Mouse (Mus musculus) liver, embryonic 15.5 days (tissue): ENCODE results near the gene Hist1h3b. TPM values are rescaled to one million over a fixed set of nuclear protein-coding genes. Genes with fewer than 3 reads are reported as not detected.
"Not testable (repeated sequence)": the region's sequence is repeated elsewhere in the genome, so short reads cannot be mapped to it uniquely, and the experiment has no call there.

ENCODE experiments used
- ATAC-seq: fragments of 200-750 bp; cut with Nextera tagmentation; 2 replicates; pipeline ENCODE4 v1.8.0; 2017; ENCODE audit warnings: moderate number of reproducible peaks, mild to moderate bottlenecking, moderate library complexity; ENCODE audit not compliant: insufficient read depth
- H3K27ac ChIP-seq: fragments of 300-500 bp; sonication (generic); replicated peaks from 2 replicates; pipeline ENCODE4 v1.5.1; 2015; ENCODE audit warnings: mild to moderate bottlenecking, inconsistent platforms
- H3K27me3 ChIP-seq: fragments of 300-500 bp; sonication (generic); 2 replicates; pipeline ENCODE4 v1.6.1; 2015; ENCODE audit warnings: mild to moderate bottlenecking, inconsistent platforms
- H3K36me3 ChIP-seq: fragments of 300-500 bp; sonication (generic); replicated peaks from 2 replicates; pipeline ENCODE4 v1.6.1; 2015; ENCODE audit warnings: moderate library complexity, mild to moderate bottlenecking, inconsistent platforms
- H3K4me1 ChIP-seq: fragments of 300-500 bp; sonication (generic); replicated peaks from 2 replicates; pipeline ENCODE4 v1.6.1; 2015; ENCODE audit warnings: inconsistent platforms
- H3K4me2 ChIP-seq: fragments of 300-500 bp; sonication (generic); 2 replicates; pipeline ENCODE4 v1.6.1; 2015; ENCODE audit warnings: moderate library complexity, mild to moderate bottlenecking, inconsistent platforms
- H3K4me3 ChIP-seq: fragments of 300-500 bp; sonication (generic); replicated peaks from 2 replicates; pipeline ENCODE4 v1.5.1; 2015; ENCODE audit warnings: mild to moderate bottlenecking, inconsistent platforms
- H3K9ac ChIP-seq: fragments of 300-500 bp; sonication (generic); 2 replicates; pipeline ENCODE4 v1.6.1; 2015; ENCODE audit warnings: moderate library complexity, mild to moderate bottlenecking, inconsistent platforms
- H3K9me3 ChIP-seq: fragments of 300-500 bp; sonication (generic); replicated peaks from 2 replicates; pipeline ENCODE4 v1.6.1; 2016; ENCODE audit warnings: inconsistent platforms
- WGBS: fragments of 180-500 bp; shearing (Covaris S2); methylation state at CpG from one replicate; pipeline ENCODE4 v1.1.7; 2015; ENCODE audit warnings: mixed read lengths; ENCODE audit not compliant: insufficient replicate concordance; 5-methylcytosine and 5-hydroxymethylcytosine counted together
- polyA plus RNA-seq: library from polyadenylated mRNA; unstranded; fragments of >200 nt; fragmentation: Nextera tagmentation; extraction: Ambion mirVana; gene quantifications from 2 replicates; pipeline ENCODE4 v1.2.1, GENCODE M21; 2015

Hist1h3b gene
- polyA plus RNA-seq, 1 experiment from 2014 or later: 15.4 TPM

DNA sequence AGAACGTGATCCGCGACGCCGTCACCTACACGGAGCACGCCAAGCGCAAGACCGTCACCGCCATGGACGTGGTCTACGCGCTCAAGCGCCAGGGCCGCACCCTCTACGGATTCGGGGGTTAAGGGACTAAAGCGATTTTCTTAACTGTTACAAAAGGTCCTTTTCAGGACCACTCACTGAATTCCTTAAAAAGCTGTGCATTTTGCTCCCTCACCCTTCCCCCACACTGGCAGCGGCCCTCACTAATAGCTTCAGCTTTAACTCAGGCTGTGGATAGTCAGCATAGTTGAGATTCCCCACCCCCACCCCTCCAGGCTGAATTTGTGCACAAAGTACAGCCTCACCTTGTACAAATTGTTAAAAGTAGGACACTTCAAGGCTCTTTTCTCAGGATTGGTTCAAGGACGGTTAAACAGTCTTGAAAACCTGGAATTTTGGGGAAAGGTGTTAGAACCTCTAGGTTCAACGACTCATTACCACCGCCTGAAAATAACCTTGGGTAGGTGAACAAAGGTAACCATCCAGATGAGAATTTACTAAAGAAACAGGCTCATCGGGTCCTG, 5.2 kb downstream of the Hist1h3b start:
- Histone ChIP-seq H3K36me3 (no peaks in the 10 kb centered on the region), H3K9me3 (no peaks in the 10 kb centered on the region), H3K4me2 (peak overlapping the region; percentile 87), H3K4me3 (peak overlapping the region; percentile 54), H3K4me1 (peaks cover 57% of the 10 kb centered on the region), H3K9ac (peak overlapping the region; percentile 71), H3K27ac (peak overlapping the region; percentile 99), H3K27me3 (no peaks in the 10 kb centered on the region)
- WGBS: under 1% methylated on average over 18 of the region's 23 CpGs
- peak; percentile 8 for ATAC-seq

DNA sequence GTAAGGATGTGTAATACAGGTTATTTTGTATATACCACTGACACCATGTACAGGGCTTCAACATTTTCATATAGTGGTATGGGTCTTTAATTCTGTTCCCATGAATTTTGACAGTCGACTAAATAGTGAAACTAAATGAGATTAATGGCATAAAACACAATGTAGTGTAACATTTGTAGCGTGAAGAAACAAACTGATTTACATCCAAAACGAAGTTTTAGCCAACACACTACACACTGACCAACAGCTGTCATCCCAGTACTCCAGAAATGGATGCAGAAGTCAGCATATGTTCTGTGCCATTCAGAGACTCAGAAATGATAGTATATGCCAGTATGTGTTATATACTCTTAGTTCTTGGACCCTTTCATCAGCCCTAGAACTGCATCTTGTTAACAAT, 5.9 kb downstream of the Hist1h3b start:
- no peaks in the 10 kb centered on the region for H3K27me3 ChIP-seq
- H3K4me1 ChIP-seq: peaks cover 60% of the 10 kb centered on the region
- peak overlapping the region; percentile 99 for H3K27ac ChIP-seq
- H3K9ac ChIP-seq: peak overlapping the region; percentile 71
- H3K9me3 ChIP-seq: no peaks in the 10 kb centered on the region
- peak overlapping the region; percentile 54 for H3K4me3 ChIP-seq
- peak overlapping the region; percentile 87 for H3K4me2 ChIP-seq
- 37% methylated on average over 3 of the region's 3 CpGs for WGBS
- H3K36me3 ChIP-seq: no peaks in the 10 kb centered on the region
- ATAC-seq: no peak

DNA sequence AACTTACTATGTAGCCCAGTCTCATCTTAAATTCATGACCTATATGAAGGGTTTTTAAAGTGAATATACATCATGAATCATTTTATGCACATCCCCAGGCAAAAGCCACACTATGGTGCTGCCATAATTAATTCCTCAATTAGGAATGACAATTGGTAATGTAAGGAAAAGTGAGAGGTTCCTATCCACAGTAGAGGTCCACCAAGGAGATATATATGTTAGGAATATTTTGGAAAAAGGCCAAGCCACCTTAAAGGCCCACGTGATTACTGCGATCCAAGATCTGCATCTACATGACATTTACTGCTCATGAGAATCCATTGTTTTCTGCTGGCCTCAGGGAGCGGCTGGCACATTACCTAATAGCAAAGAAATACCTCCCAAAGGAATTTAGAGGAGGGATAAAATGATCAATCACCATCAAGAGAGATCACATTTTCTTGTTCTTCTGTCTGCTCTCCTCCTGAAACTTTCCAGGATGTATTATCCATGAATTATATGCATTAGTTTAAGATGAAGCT, 7.2 kb downstream of the Hist1h3b start:
- no peaks in the 10 kb centered on the region for H3K9me3 ChIP-seq
- H3K27me3 ChIP-seq: no peaks in the 10 kb centered on the region
- peak overlapping the region; percentile 87 for H3K4me2 ChIP-seq
- peaks cover 64% of the 10 kb centered on the region for H3K4me1 ChIP-seq
- H3K27ac ChIP-seq: peak overlapping the region; percentile 99
- H3K4me3 ChIP-seq: no peak overlapping the region
- WGBS: 90% methylated on average over 3 of the region's 3 CpGs
- ATAC-seq: no peak
- H3K9ac ChIP-seq: peak overlapping the region; percentile 60; the same call in 1 of the 2 replicates
- H3K36me3 ChIP-seq: no peaks in the 10 kb centered on the region

DNA sequence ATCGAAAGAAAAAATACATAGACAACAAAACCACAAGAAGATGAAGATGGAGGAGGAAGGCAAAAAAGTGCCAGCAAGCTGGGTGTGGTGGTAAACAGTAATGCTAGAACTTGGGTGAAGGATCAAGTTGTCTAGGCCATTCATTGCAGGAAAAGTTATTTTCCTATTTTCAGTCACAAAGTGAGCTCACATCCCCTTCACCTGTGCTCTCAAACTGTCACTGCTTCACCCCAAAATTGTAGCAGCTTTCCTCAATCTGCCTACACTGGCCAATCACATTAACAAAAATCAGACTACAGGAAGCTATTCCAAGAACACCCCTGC, 7.8 kb downstream of the Hist1h3b start:
- Histone ChIP-seq H3K27me3 (no peaks in the 10 kb centered on the region), H3K36me3 (no peaks in the 10 kb centered on the region), H3K4me1 (peaks cover 70% of the 10 kb centered on the region), H3K4me3 (peak overlapping the region; percentile 61), H3K9me3 (no peaks in the 10 kb centered on the region), H3K27ac (peak overlapping the region; percentile 99), H3K9ac (peak overlapping the region; percentile 60), H3K4me2 (peak overlapping the region; percentile 87)
- no peak for ATAC-seq
- WGBS: 39% methylated on average over 1 of the region's 1 CpGs

DNA sequence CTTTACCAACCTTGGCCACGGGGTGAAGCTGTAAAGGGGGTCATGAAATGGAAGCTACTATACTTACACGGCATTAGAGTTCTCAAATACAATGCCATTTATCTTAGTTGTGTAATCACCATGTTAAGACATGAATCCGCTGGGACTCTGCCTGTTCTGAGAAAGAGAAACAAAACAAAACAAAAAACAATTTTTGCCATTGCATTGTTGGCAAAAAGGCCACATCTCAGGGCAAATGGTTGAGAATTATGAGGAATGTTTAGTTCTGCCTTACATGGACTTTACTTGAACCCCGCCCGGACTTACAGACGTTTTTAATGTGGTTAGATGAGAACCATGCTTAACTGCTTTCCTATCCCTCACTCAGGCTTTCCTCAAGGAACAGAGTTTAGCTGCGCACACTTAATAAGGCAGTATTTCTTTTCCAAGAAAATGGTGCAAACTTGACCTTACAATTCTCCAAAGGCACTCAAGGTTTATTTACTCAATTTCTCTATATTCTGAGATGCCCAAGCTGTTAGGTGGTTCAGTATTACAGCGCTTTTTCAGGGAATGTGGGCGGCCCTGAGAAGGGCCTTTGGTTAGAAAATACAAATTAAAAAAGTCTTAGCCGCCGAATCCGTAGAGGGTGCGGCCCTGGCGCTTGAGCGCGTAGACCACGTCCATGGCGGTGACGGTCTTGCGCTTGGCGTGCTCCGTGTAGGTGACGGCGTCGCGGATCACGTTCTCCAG, 8.3 kb downstream of the Hist1h3b start:
- Histone ChIP-seq H3K27me3 (no peaks in the 10 kb centered on the region), H3K9ac (peak overlapping the region; percentile 60), H3K4me3 (peak overlapping the region; percentile 61), H3K9me3 (no peaks in the 10 kb centered on the region), H3K36me3 (no peaks in the 10 kb centered on the region), H3K4me2 (peak overlapping the region; percentile 87), H3K4me1 (peaks cover 71% of the 10 kb centered on the region), H3K27ac (peak overlapping the region; percentile 99)
- ATAC-seq: no peak
- WGBS: under 1% methylated on average over 26 of the region's 27 CpGs

DNA sequence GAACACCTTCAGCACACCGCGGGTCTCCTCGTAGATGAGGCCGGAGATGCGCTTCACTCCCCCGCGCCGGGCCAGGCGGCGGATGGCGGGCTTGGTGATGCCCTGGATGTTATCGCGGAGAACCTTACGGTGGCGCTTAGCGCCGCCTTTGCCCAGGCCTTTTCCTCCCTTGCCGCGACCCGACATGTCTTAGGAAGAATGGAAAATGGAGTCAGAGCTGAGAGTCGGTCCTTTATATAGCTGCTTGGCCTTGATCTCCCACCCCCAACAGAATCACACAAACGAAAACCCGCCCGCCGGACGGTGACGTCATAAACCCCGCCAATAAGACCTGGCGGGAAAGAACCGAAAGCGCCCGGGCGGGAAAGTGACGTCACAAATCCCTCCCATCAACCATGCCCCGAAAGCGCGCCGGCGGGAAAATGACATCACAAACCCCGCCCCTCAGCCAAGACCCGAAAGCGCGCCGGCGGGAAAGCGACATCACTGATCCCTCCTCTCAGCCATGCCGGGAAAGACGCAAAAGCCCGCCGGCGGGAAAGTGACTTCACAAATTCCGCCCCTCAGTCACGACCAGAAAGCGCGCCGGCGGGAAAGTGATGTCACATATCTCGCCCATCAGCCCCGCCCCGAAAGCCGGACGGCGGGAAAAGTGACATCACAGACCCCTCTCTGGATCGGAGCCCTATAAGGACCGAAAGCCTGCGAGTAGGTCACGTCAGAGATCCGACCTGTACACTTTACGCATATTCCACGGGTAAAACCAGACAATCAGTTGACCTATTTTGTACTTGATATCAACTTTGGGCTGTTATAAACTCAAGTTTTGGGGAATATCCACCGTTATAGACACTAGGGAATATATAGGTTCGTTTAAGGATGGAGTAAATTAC, 9.2 kb downstream of the Hist1h3b start, which contains the start of gene Hist1h4a:
Gene Hist1h4a, minus strand, starts transcription at position 259 of the 893 bp plus-strand sequence.
- under 1% methylated on average over 68 of the region's 72 CpGs for WGBS
- peak; percentile 56 for ATAC-seq
- peaks cover 65% of the 10 kb centered on the region for H3K4me1 ChIP-seq

DNA sequence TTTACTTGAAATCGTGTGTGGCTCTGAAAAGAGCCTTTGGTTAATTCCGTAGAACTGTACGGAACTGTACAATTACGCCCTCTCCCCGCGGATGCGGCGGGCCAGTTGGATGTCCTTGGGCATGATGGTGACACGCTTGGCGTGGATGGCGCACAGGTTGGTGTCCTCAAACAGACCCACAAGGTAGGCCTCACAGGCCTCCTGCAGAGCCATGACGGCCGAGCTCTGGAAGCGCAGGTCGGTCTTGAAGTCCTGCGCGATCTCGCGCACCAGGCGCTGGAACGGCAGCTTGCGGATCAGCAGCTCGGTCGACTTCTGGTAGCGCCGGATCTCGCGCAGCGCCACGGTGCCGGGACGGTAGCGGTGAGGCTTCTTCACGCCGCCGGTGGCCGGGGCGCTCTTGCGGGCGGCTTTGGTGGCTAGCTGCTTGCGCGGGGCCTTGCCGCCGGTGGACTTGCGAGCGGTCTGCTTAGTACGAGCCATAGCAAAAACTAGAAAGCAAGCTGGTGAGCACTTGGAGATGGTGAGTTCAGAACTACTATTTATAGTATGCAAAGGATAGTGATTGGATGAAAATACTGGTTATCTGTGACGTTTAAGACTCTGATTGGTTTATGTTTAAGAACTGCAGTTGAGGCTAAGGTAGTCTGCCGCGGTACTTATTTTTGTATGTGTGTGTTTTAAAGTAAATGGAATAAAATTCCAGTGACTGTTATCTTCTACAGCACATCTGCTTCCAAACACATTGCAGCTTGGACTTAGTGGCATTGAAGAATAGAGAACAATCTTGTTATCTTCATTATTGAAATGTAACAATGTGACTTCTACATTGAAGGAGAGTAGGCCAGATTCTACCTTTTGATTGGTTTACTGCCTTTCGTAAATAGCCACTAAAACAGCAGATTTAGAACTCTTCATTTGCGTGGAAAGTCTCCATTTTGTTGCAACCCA, 10.1 kb downstream of the Hist1h3b start, which contains the start of gene Hist1h3a:
Gene Hist1h3a, minus strand, starts transcription at position 516 of the 951 bp plus-strand sequence.
- H3K9me3 ChIP-seq, H3K27me3 ChIP-seq, H3K36me3 ChIP-seq: not testable (repeated sequence)
- Histone ChIP-seq H3K4me2 (peak within 1 kb of the TSS; percentile 87), H3K9ac (peak within 1 kb of the TSS; percentile 67), H3K4me1 (peaks cover 63% of the 10 kb centered on the region), H3K4me3 (peak within 1 kb of the TSS; percentile 61), H3K27ac (peak within 1 kb of the TSS; percentile 99)
- ATAC-seq: peak; percentile 48
- WGBS: under 1% methylated on average over 33 of the region's 52 CpGs

More for the DNA sequence above, 9.2 kb downstream of the Hist1h3b start, which contains the start of gene Hist1h4a:
- peak within 1 kb of the TSS; percentile 67 for H3K9ac ChIP-seq
- peak within 1 kb of the TSS; percentile 87 for H3K4me2 ChIP-seq
- H3K4me3 ChIP-seq: peak within 1 kb of the TSS; percentile 61
- peak within 1 kb of the TSS; percentile 99 for H3K27ac ChIP-seq
- H3K36me3 ChIP-seq: no peaks in the 10 kb centered on the region
- no peaks in the 10 kb centered on the region for H3K9me3 ChIP-seq
- no peaks in the 10 kb centered on the region for H3K27me3 ChIP-seq

DNA sequence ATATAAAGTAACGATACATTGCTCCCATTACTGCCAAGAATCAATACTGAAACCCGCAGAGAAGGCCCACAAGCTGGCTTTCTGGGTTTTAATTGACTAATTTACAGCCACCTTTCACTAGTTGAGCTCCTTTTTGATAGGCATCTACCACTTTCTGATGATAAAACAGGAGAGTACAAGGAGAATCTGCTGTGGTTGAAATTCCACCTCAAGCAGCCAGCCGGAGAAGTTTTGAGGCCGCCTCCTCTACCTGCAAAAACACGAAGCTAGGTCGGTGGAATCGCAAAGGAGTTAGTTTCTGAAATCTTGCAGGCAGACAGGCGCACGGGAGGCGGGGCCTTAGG, 11.1 kb downstream of the Hist1h3b start:
- H3K4me2 ChIP-seq: peak overlapping the region; percentile 87
- peak overlapping the region; percentile 61 for H3K9ac ChIP-seq
- H3K9me3 ChIP-seq: no peaks in the 10 kb centered on the region
- H3K4me1 ChIP-seq: peaks cover 54% of the 10 kb centered on the region
- H3K27me3 ChIP-seq: no peaks in the 10 kb centered on the region
- no peaks in the 10 kb centered on the region for H3K36me3 ChIP-seq
- peak overlapping the region; percentile 61 for H3K4me3 ChIP-seq
- under 1% methylated on average over 10 of the region's 10 CpGs for WGBS
- no peak for ATAC-seq
- H3K27ac ChIP-seq: peak overlapping the region; percentile 99

DNA sequence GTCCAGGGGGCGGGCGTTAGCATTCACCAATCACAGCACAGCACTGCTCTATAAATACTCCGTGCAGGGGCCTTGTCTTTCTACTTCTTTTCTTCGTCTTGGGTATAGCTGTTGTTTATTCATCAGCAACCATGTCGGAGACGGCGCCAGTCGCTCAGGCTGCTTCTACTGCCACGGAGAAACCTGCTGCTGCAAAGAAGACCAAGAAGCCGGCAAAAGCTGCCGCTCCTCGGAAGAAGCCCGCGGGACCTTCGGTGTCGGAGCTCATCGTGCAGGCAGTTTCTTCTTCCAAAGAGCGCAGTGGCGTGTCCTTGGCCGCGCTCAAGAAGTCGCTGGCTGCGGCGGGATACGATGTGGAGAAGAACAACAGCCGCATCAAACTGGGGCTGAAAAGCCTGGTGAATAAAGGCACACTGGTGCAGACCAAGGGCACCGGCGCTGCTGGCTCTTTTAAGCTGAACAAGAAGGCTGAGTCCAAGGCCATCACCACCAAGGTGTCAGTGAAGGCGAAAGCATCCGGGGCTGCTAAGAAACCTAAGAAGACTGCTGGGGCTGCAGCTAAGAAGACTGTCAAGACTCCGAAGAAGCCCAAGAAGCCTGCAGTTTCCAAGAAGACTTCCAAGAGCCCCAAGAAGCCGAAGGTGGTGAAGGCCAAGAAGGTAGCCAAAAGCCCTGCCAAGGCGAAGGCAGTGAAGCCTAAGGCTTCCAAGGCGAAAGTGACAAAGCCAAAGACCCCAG, 11.7 kb downstream of the Hist1h3b start, which contains the start of gene Hist1h1a:
Gene Hist1h1a, plus strand, starts transcription at position 81 of the 738 bp plus-strand sequence.
- H3K27ac ChIP-seq: peak within 1 kb of the TSS; percentile 99
- peak within 1 kb of the TSS; percentile 74 for H3K9ac ChIP-seq
- H3K36me3 ChIP-seq: no peaks in the 10 kb centered on the region
- no peaks in the 10 kb centered on the region for H3K9me3 ChIP-seq
- peak; percentile 34 for ATAC-seq
- H3K27me3 ChIP-seq: no peaks in the 10 kb centered on the region
- H3K4me3 ChIP-seq: peak within 1 kb of the TSS; percentile 61
- WGBS: 2% methylated on average over 34 of the region's 34 CpGs
- H3K4me1 ChIP-seq: peaks cover 50% of the 10 kb centered on the region
- peak within 1 kb of the TSS; percentile 87 for H3K4me2 ChIP-seq
